Mouse (Mus musculus) limb, embryonic 14.5 days (tissue): ENCODE results near the gene Gins2. TPM values are rescaled to one million over a fixed set of nuclear protein-coding genes. Genes with fewer than 3 reads are reported as not detected.

Source experiments
- ATAC-seq: fragments of 200-750 bp; cut with Nextera tagmentation; 2 replicates; pipeline ENCODE4 v1.8.0; 2017; ENCODE audit warnings: low read depth, moderate number of reproducible peaks, moderate TSS enrichment; ENCODE audit not compliant: low FRiP score
- DNase-seq: peaks from one replicate; pipeline ENCODE4 v3.0.0-alpha.2; 2015; ENCODE audit warnings: low spot score
- H3K27ac ChIP-seq: fragments of 300-500 bp; sonication (generic); replicated peaks from 2 replicates; pipeline ENCODE4 v1.5.1; 2014; ENCODE audit warnings: low read depth, mild to moderate bottlenecking, low read length, moderate library complexity, mixed read lengths
- H3K27me3 ChIP-seq: fragments of 300-500 bp; sonication (generic); 2 replicates; pipeline ENCODE4 v1.6.1; 2014; ENCODE audit warnings: low read length, mixed read lengths; ENCODE audit not compliant: control insufficient read depth, insufficient read depth
- H3K36me3 ChIP-seq: fragments of 300-500 bp; sonication (generic); 2 replicates; pipeline ENCODE4 v1.6.1; 2014; ENCODE audit warnings: mild to moderate bottlenecking, low read length, moderate library complexity, mixed read lengths; ENCODE audit not compliant: control insufficient read depth, insufficient read depth
- H3K4me1 ChIP-seq: fragments of 300-500 bp; sonication (generic); 2 replicates; pipeline ENCODE4 v1.6.1; 2014; ENCODE audit warnings: antibody characterized with exemption, low read length, mixed read lengths; ENCODE audit not compliant: control insufficient read depth, insufficient read depth
- H3K4me2 ChIP-seq: fragments of 300-500 bp; sonication (generic); replicated peaks from 2 replicates; pipeline ENCODE4 v1.6.1; 2014; ENCODE audit warnings: low read depth, mild to moderate bottlenecking, low read length, moderate library complexity; ENCODE audit not compliant: severe bottlenecking
- H3K4me3 ChIP-seq: fragments of 300-500 bp; sonication (generic); replicated peaks from 2 replicates; pipeline ENCODE4 v1.5.1; 2014; ENCODE audit warnings: low read length
- H3K9ac ChIP-seq: fragments of 300-500 bp; sonication (generic); 2 replicates; pipeline ENCODE4 v1.6.1; 2014; ENCODE audit warnings: mild to moderate bottlenecking, low read depth, low read length, moderate library complexity; ENCODE audit not compliant: severe bottlenecking
- H3K9me3 ChIP-seq: fragments of 300-500 bp; sonication (generic); 2 replicates; pipeline ENCODE4 v1.6.1; 2016; ENCODE audit warnings: low read length; ENCODE audit not compliant: control insufficient read depth
- POLR2A ChIP-seq: fragments of 200-500 bp; IDR thresholded peaks from 2 replicates; pipeline ENCODE4 v1.8.0; 2012; ENCODE audit warnings: inconsistent platforms, mild to moderate bottlenecking, moderate library complexity, borderline replicate concordance; ENCODE audit not compliant: insufficient read depth, insufficient read length; ENCODE audit errors: extremely low read depth
- WGBS: fragments of 180-500 bp; shearing (Covaris S2); extraction: QIAGEN DNeasy Blood & Tissue Kit; methylation state at CpG from one replicate; pipeline ENCODE4 v1.1.7; 2014; 5-methylcytosine and 5-hydroxymethylcytosine counted together
- polyA plus RNA-seq, 2 experiments: library from polyadenylated mRNA; depleted of rRNA in 1 of 2; stranded (reverse) in 1 of 2; unstranded in 1 of 2; fragments of >200 nt; fragmentation: Nextera tagmentation in 1 of 2; extraction: Ambion mirVana in 1 of 2; gene quantifications; 2 replicates each; pipeline versions ENCODE4 v1.2.1 to v1.2.3; 2012 to 2014

Gins2 gene
- polyA plus RNA-seq, 2 experiments: 72.3 to 107 TPM

DNA sequence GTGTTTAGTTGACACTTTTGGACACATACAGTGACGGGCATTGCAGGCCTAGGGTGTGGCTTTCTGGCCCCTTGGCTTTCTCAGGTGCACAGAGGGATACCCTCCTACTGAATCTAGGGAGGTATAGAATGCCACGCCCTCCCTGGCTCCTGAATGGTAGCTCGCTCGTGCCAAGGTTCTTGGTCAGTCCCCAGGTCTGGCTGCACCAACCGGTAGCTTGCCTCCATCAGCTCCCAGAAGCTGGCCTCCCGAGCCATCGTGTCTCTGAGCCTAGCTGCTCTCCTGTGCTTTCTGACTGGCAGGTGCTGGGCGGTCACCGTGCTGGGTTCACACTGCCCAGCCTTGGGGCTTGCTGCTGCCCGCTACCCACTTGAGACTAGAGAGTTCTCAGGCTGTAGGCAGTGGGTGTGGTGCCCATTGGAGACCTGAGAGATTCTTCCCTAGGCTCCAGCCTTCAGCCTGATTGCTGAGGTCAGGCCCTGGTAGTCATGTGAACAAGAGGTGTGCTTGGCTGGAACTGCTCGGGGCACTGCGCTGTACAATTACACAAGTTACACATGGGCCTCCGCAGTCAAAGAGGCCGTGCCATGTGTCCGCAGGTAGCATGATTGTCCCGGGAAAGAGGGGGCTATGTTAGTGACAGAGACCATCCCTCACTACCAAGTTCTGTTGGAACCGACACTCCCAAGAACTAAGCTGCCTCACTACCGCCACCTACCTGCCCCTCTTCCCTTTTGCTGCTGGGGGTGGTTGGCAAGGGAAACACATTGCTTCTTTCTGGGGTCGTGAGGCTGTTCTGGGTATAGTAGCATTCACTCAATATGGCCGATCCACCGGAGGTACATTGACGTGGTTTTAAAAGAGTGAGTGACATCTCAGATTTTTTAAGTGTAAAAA is 27.3 kb downstream of the Gins2 start:
- no peak for TF ChIP-seq POLR2A
- no peak overlapping the region for H3K27ac ChIP-seq
- no peak overlapping the region for H3K4me3 ChIP-seq
- DNase-seq: no peak
- peaks cover 58% of the 10 kb centered on the region for H3K4me1 ChIP-seq
- no peak overlapping the region for H3K4me2 ChIP-seq
- no peaks in the 10 kb centered on the region for H3K9me3 ChIP-seq
- H3K27me3 ChIP-seq: no peaks in the 10 kb centered on the region
- 79% methylated on average over 22 of the region's 22 CpGs for WGBS
- no peak for ATAC-seq
- H3K36me3 ChIP-seq: peaks cover 13% of the 10 kb centered on the region
- no peak overlapping the region for H3K9ac ChIP-seq

DNA sequence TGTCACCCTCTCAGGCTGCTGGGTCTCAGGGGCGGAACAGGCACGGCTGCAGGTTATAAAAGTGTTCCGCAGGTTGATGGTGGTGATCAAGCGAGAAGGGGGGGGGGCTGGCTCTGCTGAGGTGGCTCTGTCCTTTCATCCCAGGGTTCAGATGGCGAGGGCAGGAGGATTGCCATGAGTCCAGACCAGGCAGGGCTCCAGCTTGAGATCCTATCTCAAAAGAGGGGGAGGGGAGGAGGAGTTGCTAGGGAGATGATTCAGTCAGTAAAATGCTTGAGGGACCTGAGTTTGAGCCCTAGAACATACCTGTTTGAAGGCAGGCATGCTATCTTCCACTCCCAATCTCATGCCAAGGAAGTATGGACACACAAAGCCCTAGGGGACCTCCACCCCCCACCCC is 28.6 kb downstream of the Gins2 start:
- no peak for ATAC-seq
- Histone ChIP-seq H3K4me1 (peaks cover 66% of the 10 kb centered on the region), H3K9me3 (no peaks in the 10 kb centered on the region), H3K27ac (no peak overlapping the region), H3K27me3 (no peaks in the 10 kb centered on the region), H3K36me3 (0 out of 2 replicates have a peak, but pooled peaks cover 7% of the 10 kb centered on the region), H3K9ac (no peak overlapping the region), H3K4me3 (no peak overlapping the region), H3K4me2 (no peak overlapping the region)
- no peak for TF ChIP-seq POLR2A
- no peak for DNase-seq
- 61% methylated on average over 5 of the region's 5 CpGs for WGBS

DNA sequence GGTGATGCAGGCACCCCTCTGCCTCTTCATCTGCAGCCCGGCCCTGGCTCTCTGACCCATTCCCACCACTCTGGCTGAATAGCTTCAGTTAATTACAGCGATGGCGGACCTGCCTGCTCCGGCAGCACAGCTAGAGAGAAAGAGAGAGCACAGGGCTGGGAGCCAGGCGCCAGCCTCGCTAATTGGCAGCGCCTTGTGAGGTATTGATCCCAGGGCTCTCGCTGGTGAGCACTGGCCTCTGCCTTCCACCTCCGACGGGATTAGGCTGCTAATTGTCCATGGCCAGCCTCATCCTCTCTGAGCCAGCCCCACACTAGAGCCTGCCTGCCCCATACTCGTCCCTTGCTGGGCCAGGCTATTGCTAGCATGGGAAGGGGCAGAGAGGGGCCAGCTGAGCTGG is 29.4 kb downstream of the Gins2 start:
- DNase-seq: no peak
- no peaks in the 10 kb centered on the region for H3K27me3 ChIP-seq
- 0 out of 2 replicates have a peak, but pooled peaks cover 7% of the 10 kb centered on the region for H3K36me3 ChIP-seq
- H3K4me1 ChIP-seq: peaks cover 59% of the 10 kb centered on the region
- ATAC-seq: no peak
- 26% methylated on average over 11 of the region's 11 CpGs for WGBS
- H3K27ac ChIP-seq: no peak overlapping the region
- H3K9ac ChIP-seq: no peak overlapping the region
- no peak for TF ChIP-seq POLR2A
- no peak overlapping the region for H3K4me2 ChIP-seq
- H3K9me3 ChIP-seq: no peaks in the 10 kb centered on the region
- H3K4me3 ChIP-seq: no peak overlapping the region

DNA sequence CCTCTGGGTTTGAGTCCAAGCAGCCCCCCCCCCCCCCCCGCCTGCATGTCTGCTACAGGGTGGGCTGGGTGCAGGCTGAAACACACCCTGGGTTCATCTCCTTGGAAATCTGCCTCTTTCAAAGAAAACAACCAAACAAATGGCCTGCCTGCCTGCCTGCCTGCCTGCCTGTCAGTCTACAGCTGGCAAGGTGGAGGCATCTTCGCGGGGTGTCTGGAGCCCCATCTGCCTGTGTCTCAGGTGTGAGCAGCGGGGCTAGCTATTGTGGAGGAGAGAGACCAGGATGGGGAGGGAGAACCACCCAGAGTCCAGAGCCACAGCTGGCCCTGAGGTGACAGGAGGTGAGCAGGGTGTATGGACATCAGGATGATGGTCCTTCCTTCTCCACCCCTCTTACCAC is 30.9 kb downstream of the Gins2 start:
- Histone ChIP-seq H3K4me3 (no peak overlapping the region), H3K9ac (no peak overlapping the region), H3K27ac (no peak overlapping the region), H3K27me3 (no peaks in the 10 kb centered on the region), H3K36me3 (0 out of 2 replicates have a peak, but pooled peaks cover 10% of the 10 kb centered on the region), H3K9me3 (no peaks in the 10 kb centered on the region), H3K4me1 (peaks cover 44% of the 10 kb centered on the region), H3K4me2 (no peak overlapping the region)
- ATAC-seq: no peak
- WGBS: 74% methylated on average over 3 of the region's 4 CpGs
- DNase-seq: no peak
- TF ChIP-seq POLR2A: no peak

DNA sequence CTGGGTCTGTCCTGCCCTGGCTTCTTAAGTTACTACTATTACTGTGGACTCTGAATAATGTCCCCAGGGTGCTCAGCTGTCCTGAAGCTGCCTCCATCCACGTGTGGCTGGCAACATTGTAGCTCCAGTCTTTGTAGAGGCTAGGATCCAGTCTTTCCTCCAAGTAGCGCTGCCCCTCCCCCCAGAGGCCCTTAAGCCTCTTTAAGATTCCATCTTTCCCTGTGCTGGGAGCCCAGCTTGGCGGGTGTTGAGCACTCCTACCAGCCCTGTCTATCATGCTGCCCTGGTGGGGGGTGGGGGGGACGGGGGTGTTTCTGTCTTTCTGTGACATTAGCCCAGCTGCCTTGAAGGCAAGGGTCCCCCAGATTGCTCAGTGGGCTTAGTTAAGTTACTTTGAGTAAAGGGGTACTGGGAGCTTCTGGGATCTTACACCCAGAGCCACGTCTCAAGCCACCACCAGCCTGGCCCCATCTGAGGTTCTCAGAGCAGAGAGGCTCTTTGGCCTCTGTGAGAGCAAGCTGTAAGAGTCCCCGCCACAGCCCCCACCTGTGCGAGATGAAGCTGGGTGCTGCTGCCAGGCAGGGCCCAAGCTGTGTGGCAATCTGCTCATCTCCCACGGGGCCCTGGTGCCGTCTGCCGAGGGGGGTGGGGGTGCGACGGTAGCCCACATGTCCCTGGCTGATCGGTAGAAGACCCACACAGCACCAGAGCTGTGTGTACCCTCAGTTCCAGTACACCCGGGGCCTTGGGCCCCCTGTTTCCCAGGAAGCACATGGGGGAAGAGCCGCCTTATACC is 31.7 kb downstream of the Gins2 start:
- no peak for TF ChIP-seq POLR2A
- Histone ChIP-seq H3K36me3 (0 out of 2 replicates have a peak, but pooled peaks cover 10% of the 10 kb centered on the region), H3K27me3 (no peaks in the 10 kb centered on the region), H3K4me3 (no peak overlapping the region), H3K27ac (no peak overlapping the region), H3K9ac (no peak overlapping the region), H3K9me3 (no peaks in the 10 kb centered on the region), H3K4me1 (peaks cover 36% of the 10 kb centered on the region), H3K4me2 (no peak overlapping the region)
- WGBS: 58% methylated on average over 15 of the region's 15 CpGs
- ATAC-seq: no peak
- no peak for DNase-seq
